Comparison of ENCODE assay signal across 21 mouse cellular contexts in the genomic region with DNA sequence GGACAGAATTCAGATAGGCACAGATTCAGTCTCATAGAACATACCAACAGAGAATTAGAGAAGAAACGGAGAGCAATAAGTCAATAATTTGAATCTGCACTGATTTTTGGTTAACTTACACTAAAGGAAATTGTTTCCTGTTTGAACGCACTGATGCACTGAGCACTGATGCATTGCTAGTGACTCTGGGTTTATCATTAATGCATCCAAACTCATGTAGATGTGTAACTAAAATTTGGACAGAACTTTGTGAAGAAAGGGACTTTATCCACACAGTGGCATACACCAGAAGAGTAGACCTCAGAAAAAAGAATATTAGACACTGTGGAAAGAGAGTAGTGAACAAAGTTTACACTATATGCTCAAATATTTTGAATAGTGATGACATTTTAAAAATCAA.
A peak's percentile ranks its signal among the peaks of the same experiment; 100 is the strongest.
DNase-seq lines count a peak whose midpoint lies in the region; ATAC-seq lines count a peak whose summit lies in the region.
"Had no signal": no experiment of that assay in that cellular context is flagged by ENCODE, and none has a peak within 500 bp of the region (broad histone marks: within the 10 kb centered on the region; RNA-seq: fewer than 3 reads in every experiment).

No protein-coding gene starts in this region.

- H3K27me3 ChIP-seq in kidney, embryonic 15.5 days: no peaks in the 10 kb centered on the region
- no peaks in the 10 kb centered on the region for H3K27me3 ChIP-seq in neural tube, embryonic 11.5 days (ENCODE audit: control insufficient read depth, insufficient read depth, low read length)
- no peaks in the 10 kb centered on the region for H3K27me3 ChIP-seq in neural tube, embryonic 15.5 days (replicated peaks)
- no peaks in the 10 kb centered on the region for H3K27me3 ChIP-seq in forebrain, embryonic 10.5 days (ENCODE audit: poor library complexity, severe bottlenecking)
- H3K27me3 ChIP-seq: embryonic facial prominence, embryonic 12.5 days; forebrain, embryonic 12.5 days had no signal

- H3K9ac ChIP-seq in kidney, embryonic 15.5 days: no peak overlapping the region
- no peak overlapping the region for H3K9ac ChIP-seq in neural tube, embryonic 11.5 days (ENCODE audit: low read length)
- no peak overlapping the region for H3K9ac ChIP-seq in neural tube, embryonic 15.5 days (replicated peaks)
- H3K9ac ChIP-seq: embryonic facial prominence, embryonic 12.5 days; forebrain, embryonic 12.5 days had no signal

- peak; percentile 60 for DNase-seq in kidney, adult 9 months
- DNase-seq in kidney, postnatal 10 days: no peak
- DNase-seq in kidney, adult 18-20 months: no peak
- DNase-seq in neural tube, embryonic 11.5 days (ENCODE audit: low spot score): no peak
- DNase-seq in forebrain, embryonic 10.5 days (ENCODE audit: extremely low spot score, low spot score): no peak
- DNase-seq: adrenal gland, adult 8-10 months; adrenal gland, postnatal 14 days; adrenal gland, postnatal 36 days; cerebellum, adult 11-12 months; cerebellum, adult 2 months; cerebellum, adult 9-10 months; cerebellum, postnatal 10 days; cerebellum, postnatal 25 days had no signal

- H3K27ac ChIP-seq in kidney, embryonic 15.5 days: no peak overlapping the region
- H3K27ac ChIP-seq in neural tube, embryonic 11.5 days (ENCODE audit: low read depth, low read length): no peak overlapping the region
- no peak overlapping the region for H3K27ac ChIP-seq in neural tube, embryonic 15.5 days (replicated peaks)
- no peak overlapping the region for H3K27ac ChIP-seq in forebrain, embryonic 10.5 days
- H3K27ac ChIP-seq: embryonic facial prominence, embryonic 10.5 days; embryonic facial prominence, embryonic 12.5 days; forebrain, embryonic 12.5 days had no signal

- no peaks in the 10 kb centered on the region for H3K4me1 ChIP-seq in kidney, embryonic 15.5 days
- no peaks in the 10 kb centered on the region for H3K4me1 ChIP-seq in neural tube, embryonic 11.5 days (ENCODE audit: control insufficient read depth, insufficient read depth, low read length)
- H3K4me1 ChIP-seq in neural tube, embryonic 15.5 days: no peaks in the 10 kb centered on the region
- H3K4me1 ChIP-seq in forebrain, embryonic 10.5 days: peaks cover 7% of the 10 kb centered on the region; the same call in 1 of the 2 replicates
- H3K4me1 ChIP-seq: embryonic facial prominence, embryonic 10.5 days; embryonic facial prominence, embryonic 12.5 days; forebrain, embryonic 12.5 days had no signal

- H3K4me2 ChIP-seq in kidney, embryonic 15.5 days: no peak overlapping the region
- H3K4me2 ChIP-seq in neural tube, embryonic 11.5 days (ENCODE audit: low read depth): no peak overlapping the region
- no peak overlapping the region for H3K4me2 ChIP-seq in neural tube, embryonic 15.5 days
- H3K4me2 ChIP-seq: embryonic facial prominence, embryonic 12.5 days; forebrain, embryonic 12.5 days had no signal

- no peaks in the 10 kb centered on the region for H3K36me3 ChIP-seq in kidney, embryonic 15.5 days
- H3K36me3 ChIP-seq in neural tube, embryonic 11.5 days (ENCODE audit: control insufficient read depth, insufficient read depth, low read length): no peaks in the 10 kb centered on the region
- H3K36me3 ChIP-seq in neural tube, embryonic 15.5 days: no peaks in the 10 kb centered on the region
- no peaks in the 10 kb centered on the region for H3K36me3 ChIP-seq in forebrain, embryonic 10.5 days (replicated peaks)
- H3K36me3 ChIP-seq: embryonic facial prominence, embryonic 10.5 days; embryonic facial prominence, embryonic 12.5 days; forebrain, embryonic 12.5 days had no signal

- peak; percentile 82 for ATAC-seq in kidney, embryonic 15.5 days (replicated peaks; ENCODE audit: low FRiP score)
- ATAC-seq in neural tube, embryonic 11.5 days (ENCODE audit: insufficient read depth, low FRiP score, low TSS enrichment): peak; percentile 18; the same call in 1 of the 2 replicates
- no peak for ATAC-seq in neural tube, embryonic 15.5 days (ENCODE audit: low FRiP score)
- ATAC-seq: activated CD4-positive, CD25-positive, alpha-beta regulatory T cell, adult 4 months; forebrain, embryonic 14.5 days; forebrain, embryonic 16.5 days had no signal

- 48% methylated on average over 2 of the region's 2 CpGs for WGBS in kidney, embryonic 15.5 days
- WGBS in neural tube, embryonic 11.5 days: 64% methylated on average over 2 of the region's 2 CpGs
- WGBS in neural tube, embryonic 15.5 days: 72% methylated on average over 2 of the region's 2 CpGs
- WGBS in forebrain, embryonic 10.5 days: 82% methylated on average over 2 of the region's 2 CpGs

- H3K4me3 ChIP-seq in kidney, embryonic 15.5 days (replicated peaks): no peak overlapping the region
- H3K4me3 ChIP-seq in neural tube, embryonic 11.5 days (ENCODE audit: low read depth, low read length): no peak overlapping the region
- H3K4me3 ChIP-seq in neural tube, embryonic 15.5 days (replicated peaks): no peak overlapping the region
- H3K4me3 ChIP-seq in forebrain, embryonic 10.5 days: no peak overlapping the region
- H3K4me3 ChIP-seq: embryonic facial prominence, embryonic 10.5 days; embryonic facial prominence, embryonic 12.5 days; forebrain, embryonic 12.5 days had no signal

- H3K9me3 ChIP-seq in kidney, embryonic 15.5 days (replicated peaks): no peaks in the 10 kb centered on the region
- H3K9me3 ChIP-seq in neural tube, embryonic 11.5 days (ENCODE audit: control insufficient read depth, low read length): no peaks in the 10 kb centered on the region
- H3K9me3 ChIP-seq in neural tube, embryonic 15.5 days (replicated peaks): no peaks in the 10 kb centered on the region
- no peaks in the 10 kb centered on the region for H3K9me3 ChIP-seq in forebrain, embryonic 10.5 days
- H3K9me3 ChIP-seq: embryonic facial prominence, embryonic 10.5 days; embryonic facial prominence, embryonic 12.5 days; forebrain, embryonic 12.5 days had no signal
